Mouse (Mus musculus) CD4-positive, CD25-positive, alpha-beta regulatory T cell (primary cell): ENCODE data around the gene Fam180a. TPM values are rescaled to one million over a fixed set of nuclear protein-coding genes. Genes with fewer than 3 reads are reported as not detected.

Experiments
- polyA plus RNA-seq: library from polyadenylated mRNA; unstranded; fragments of 100-300 nt; shearing (Covaris generic); gene quantifications from one replicate; pipeline ENCODE4 v1.2.1, GENCODE M21; 2017

Fam180a gene
- polyA plus RNA-seq: not detected

GRCm38 (mm10) chr6:35326111-35326515 is at the start of gene Fam180a:
Gene Fam180a (minus strand): TSS chr6:35326141.

GRCm38 (mm10) chr6:35308037-35308436 is 17.9 kb downstream of the Fam180a start, which contains the start of gene Slc13a4:
Gene Slc13a4 (minus strand): TSS chr6:35308131.

Other genes starting within 250 kb of the Fam180a start
- 57.1 TPM for gene Cnot4, start 192.4 kb downstream of the Fam180a start, polyA plus RNA-seq
- gene Nup205, start 148.7 kb downstream of the Fam180a start, polyA plus RNA-seq: 32.2 TPM
- gene Slc13a4, start 18.0 kb downstream of the Fam180a start, polyA plus RNA-seq: 0.11 TPM
- 81.9 TPM for gene Mtpn, start 213.7 kb upstream of the Fam180a start, polyA plus RNA-seq